Mouse (Mus musculus) ES-E14 (cell line): ENCODE results near the gene Epop.

Experiments
- CHD2 ChIP-seq: IDR thresholded peaks from 2 replicates; pipeline ENCODE4 v1.6.1; 2014; ENCODE audit warnings: mild to moderate bottlenecking, low read depth, low read length, inconsistent platforms
- HCFC1 ChIP-seq: IDR thresholded peaks from 2 replicates; pipeline ENCODE4 v1.6.1; 2012; ENCODE audit warnings: low read length, inconsistent platforms, borderline replicate concordance; ENCODE audit not compliant: insufficient read depth
- MAFK ChIP-seq: IDR thresholded peaks from 2 replicates; pipeline ENCODE4 v1.6.1; 2014; ENCODE audit warnings: mild to moderate bottlenecking, low read depth, low read length, inconsistent platforms; ENCODE audit not compliant: insufficient read depth
- ZNF384 ChIP-seq: IDR thresholded peaks from 2 replicates; pipeline ENCODE4 v1.6.1; 2012; ENCODE audit warnings: low read depth, low read length, inconsistent platforms

- TF ChIP-seq MAFK (no peak), HCFC1 (no peak), ZNF384 (no peak), CHD2 (no peak; the same call in 1 of the 2 replicates)
Observed at GRCm38 (mm10) chr11:97597945-97598691, 31.4 kb downstream of the Epop start.
